Mouse (Mus musculus) liver, postnatal 0 days (tissue): ENCODE measurements around the gene Myo1f.

Source experiments
- CTCF ChIP-seq: sonication (generic); IDR thresholded peaks from 2 replicates; pipeline ENCODE4 v1.5.1; 2016; ENCODE audit warnings: antibody characterized with exemption, low read depth
- EP300 ChIP-seq: IDR thresholded peaks from 2 replicates; pipeline ENCODE4 v1.6.1; 2016; ENCODE audit warnings: antibody characterized with exemption, low read depth, mild to moderate bottlenecking

- TF ChIP-seq CTCF (no peak), EP300 (no peak)
These were observed 55.0 kb downstream of the Myo1f start for GRCm38 (mm10) chr17:33610548-33610947.
